Mouse (Mus musculus) liver, postnatal 0 days (tissue): Measurements from ENCODE around the gene Tdp1. TPM values are rescaled to one million over a fixed set of nuclear protein-coding genes. Genes with fewer than 3 reads are reported as not detected.

Experiments used
- ATAC-seq: fragments of 200-750 bp; cut with Nextera tagmentation; 2 replicates; pipeline ENCODE4 v1.8.0; 2017; ENCODE audit warnings: mild to moderate bottlenecking, moderate library complexity
- DNase-seq: peaks from one replicate; pipeline ENCODE4 v3.0.0-alpha.2; 2016
- H3K27ac ChIP-seq: fragments of 300-500 bp; sonication (generic); 2 replicates; pipeline ENCODE4 v1.5.1; 2014; ENCODE audit warnings: antibody characterized with exemption, moderate library complexity, mild to moderate bottlenecking, low read depth
- H3K27me3 ChIP-seq: fragments of 300-500 bp; sonication (generic); 2 replicates; pipeline ENCODE4 v1.6.1; 2014; ENCODE audit warnings: low read length, control low read depth, mixed read lengths; ENCODE audit not compliant: insufficient read depth
- H3K36me3 ChIP-seq: fragments of 300-500 bp; sonication (generic); replicated peaks from 2 replicates; pipeline ENCODE4 v1.6.1; 2014; ENCODE audit warnings: mild to moderate bottlenecking, control low read depth, low read length, moderate library complexity, mixed read lengths; ENCODE audit not compliant: insufficient read depth
- H3K4me1 ChIP-seq: fragments of 300-500 bp; sonication (generic); 2 replicates; pipeline ENCODE4 v1.6.1; 2014; ENCODE audit warnings: antibody characterized with exemption, mild to moderate bottlenecking, control low read depth; ENCODE audit not compliant: insufficient read depth
- H3K4me2 ChIP-seq: fragments of 300-500 bp; sonication (generic); 2 replicates; pipeline ENCODE4 v1.6.1; 2014; ENCODE audit warnings: low read depth, mild to moderate bottlenecking, low read length, moderate library complexity, mixed read lengths
- H3K4me3 ChIP-seq: fragments of 300-500 bp; sonication (generic); 2 replicates; pipeline ENCODE4 v1.5.1; 2014; ENCODE audit warnings: low read depth, low read length
- H3K9ac ChIP-seq: fragments of 300-500 bp; sonication (generic); replicated peaks from 2 replicates; pipeline ENCODE4 v1.6.1; 2014; ENCODE audit warnings: mild to moderate bottlenecking, moderate library complexity
- H3K9me3 ChIP-seq: fragments of 300-500 bp; sonication (generic); 2 replicates; pipeline ENCODE4 v1.6.1; 2016; ENCODE audit warnings: mild to moderate bottlenecking, control low read depth, low read length, mixed read lengths
- CTCF ChIP-seq: sonication (generic); IDR thresholded peaks from 2 replicates; pipeline ENCODE4 v1.5.1; 2016; ENCODE audit warnings: antibody characterized with exemption, low read depth
- EP300 ChIP-seq: IDR thresholded peaks from 2 replicates; pipeline ENCODE4 v1.6.1; 2016; ENCODE audit warnings: antibody characterized with exemption, low read depth, mild to moderate bottlenecking
- WGBS: fragments of 180-500 bp; shearing (Covaris S2); extraction: QIAGEN DNeasy Blood & Tissue Kit; methylation state at CpG from one replicate; pipeline ENCODE4 v1.1.7; 2014; ENCODE audit not compliant: insufficient replicate concordance; 5-methylcytosine and 5-hydroxymethylcytosine counted together
- polyA plus RNA-seq: library from polyadenylated mRNA; unstranded; fragments of >200 nt; fragmentation: Nextera tagmentation; extraction: Ambion mirVana; gene quantifications from 2 replicates; pipeline ENCODE4 v1.2.1, GENCODE M21; 2015

Tdp1 gene
- polyA plus RNA-seq, 1 experiment from 2014 or later = 12.4 TPM

- Histone ChIP-seq H3K27ac (no peak overlapping the region), H3K9me3 (no peaks in the 10 kb centered on the region), H3K4me3 (no peak overlapping the region), H3K9ac (no peak overlapping the region), H3K27me3 (no peaks in the 10 kb centered on the region), H3K4me2 (no peak overlapping the region), H3K36me3 (no peaks in the 10 kb centered on the region; the same call in 1 of the 2 replicates), H3K4me1 (no peaks in the 10 kb centered on the region)
- 79% methylated on average over 2 of the region's 2 CpGs for WGBS
- ATAC-seq = no peak
- TF ChIP-seq EP300 (no peak), CTCF (peak; percentile 31)
- no peak for DNase-seq
Measured at GRCm38 (mm10) chr12:99849996-99850395, 34.3 kb upstream of the Tdp1 start.

- 80% methylated on average over 14 of the region's 14 CpGs for WGBS
- Histone ChIP-seq H3K4me1 (no peaks in the 10 kb centered on the region), H3K27me3 (no peaks in the 10 kb centered on the region), H3K4me3 (no peak overlapping the region), H3K9me3 (no peaks in the 10 kb centered on the region), H3K36me3 (no peaks in the 10 kb centered on the region; the same call in 1 of the 2 replicates), H3K9ac (no peak overlapping the region), H3K27ac (no peak overlapping the region), H3K4me2 (no peak overlapping the region)
- ATAC-seq (no peak), DNase-seq (no peak)
- TF ChIP-seq EP300 (no peak), CTCF (no peak)
Measured at GRCm38 (mm10) chr12:99853323-99854258, 30.7 kb upstream of the Tdp1 start.

GRCm38 (mm10) chr12:99856011-99856410, 28.3 kb upstream of the Tdp1 start:
- H3K36me3 ChIP-seq = no peaks in the 10 kb centered on the region; the same call in 1 of the 2 replicates
- peaks cover 10% of the 10 kb centered on the region for H3K4me1 ChIP-seq
- TF ChIP-seq CTCF (no peak), EP300 (no peak)
- 83% methylated on average over 9 of the region's 9 CpGs for WGBS
- H3K9ac ChIP-seq = no peak overlapping the region
- H3K27me3 ChIP-seq = no peaks in the 10 kb centered on the region
- no peak overlapping the region for H3K4me2 ChIP-seq
- no peak for DNase-seq
- no peak overlapping the region for H3K4me3 ChIP-seq
- no peak overlapping the region for H3K27ac ChIP-seq
- no peaks in the 10 kb centered on the region for H3K9me3 ChIP-seq
- no peak for ATAC-seq

- no peak for DNase-seq
- no peak for TF ChIP-seq CTCF
- peak; percentile 59 for TF ChIP-seq EP300
- 73% methylated on average over 5 of the region's 5 CpGs for WGBS
- Histone ChIP-seq H3K36me3 (no peaks in the 10 kb centered on the region), H3K27ac (peak overlapping the region; percentile 76), H3K9ac (no peak overlapping the region), H3K9me3 (no peaks in the 10 kb centered on the region), H3K4me3 (no peak overlapping the region), H3K27me3 (no peaks in the 10 kb centered on the region), H3K4me1 (peaks cover 10% of the 10 kb centered on the region), H3K4me2 (no peak overlapping the region)
- peak; percentile 75 for ATAC-seq
Measured at GRCm38 (mm10) chr12:99858664-99859063, 25.7 kb upstream of the Tdp1 start.

GRCm38 (mm10) chr12:99859391-99860100, 24.8 kb upstream of the Tdp1 start:
- ATAC-seq (peak; percentile 87), DNase-seq (peak; percentile 50)
- TF ChIP-seq CTCF = no peak
- peak; percentile 32; the same call in 1 of the 2 replicates for TF ChIP-seq EP300

GRCm38 (mm10) chr12:99860981-99861380, 23.3 kb upstream of the Tdp1 start:
- peaks cover 10% of the 10 kb centered on the region for H3K4me1 ChIP-seq
- no peak overlapping the region for H3K9ac ChIP-seq
- ATAC-seq (no peak), DNase-seq (no peak)
- 77% methylated on average over 4 of the region's 4 CpGs for WGBS
- no peak overlapping the region for H3K4me3 ChIP-seq
- H3K4me2 ChIP-seq = no peak overlapping the region
- TF ChIP-seq CTCF (peak; percentile 44), EP300 (no peak)
- H3K36me3 ChIP-seq = no peaks in the 10 kb centered on the region
- no peaks in the 10 kb centered on the region for H3K27me3 ChIP-seq
- H3K9me3 ChIP-seq = no peaks in the 10 kb centered on the region
- 0 out of 2 replicates have a peak overlapping the region, but pooled peaks have one; percentile 16 for H3K27ac ChIP-seq

More at GRCm38 (mm10) chr12:99859391-99860100, 24.8 kb upstream of the Tdp1 start:
- Histone ChIP-seq H3K9me3 (no peaks in the 10 kb centered on the region), H3K4me1 (peaks cover 10% of the 10 kb centered on the region), H3K4me2 (0 out of 2 replicates have a peak overlapping the region, but pooled peaks have one; percentile 6), H3K36me3 (no peaks in the 10 kb centered on the region), H3K4me3 (no peak overlapping the region), H3K27me3 (no peaks in the 10 kb centered on the region), H3K9ac (no peak overlapping the region), H3K27ac (peak overlapping the region; percentile 76)
- WGBS = 80% methylated on average over 3 of the region's 3 CpGs
